Mouse (Mus musculus) hindbrain, postnatal 0 days (tissue): ENCODE data around the gene Mgrn1. TPM values are rescaled to one million over a fixed set of nuclear protein-coding genes. Genes with fewer than 3 reads are reported as not detected.

Experiments used
- ATAC-seq: fragments of 200-750 bp; cut with Nextera tagmentation; 2 replicates; pipeline ENCODE4 v1.8.0; 2017; ENCODE audit warnings: mild to moderate bottlenecking, moderate TSS enrichment, moderate library complexity
- DNase-seq: peaks from one replicate; pipeline ENCODE4 v3.0.0-alpha.2; 2015; ENCODE audit warnings: low spot score
- H3K27ac ChIP-seq: fragments of 300-500 bp; sonication (generic); 2 replicates; pipeline ENCODE4 v1.5.1; 2014; ENCODE audit warnings: mild to moderate bottlenecking
- H3K27me3 ChIP-seq: fragments of 300-500 bp; sonication (generic); 2 replicates; pipeline ENCODE4 v1.6.1; 2014; ENCODE audit warnings: low read length, mixed read lengths; ENCODE audit not compliant: insufficient read depth
- H3K36me3 ChIP-seq: fragments of 300-500 bp; sonication (generic); 2 replicates; pipeline ENCODE4 v1.6.1; 2014; ENCODE audit warnings: low read length, mixed read lengths; ENCODE audit not compliant: insufficient read depth
- H3K4me1 ChIP-seq: fragments of 300-500 bp; sonication (generic); 2 replicates; pipeline ENCODE4 v1.6.1; 2014; ENCODE audit warnings: antibody characterized with exemption, low read length, mixed read lengths; ENCODE audit not compliant: insufficient read depth
- H3K4me2 ChIP-seq: fragments of 300-500 bp; sonication (generic); 2 replicates; pipeline ENCODE4 v1.6.1; 2014; ENCODE audit warnings: low read depth, mild to moderate bottlenecking, low read length, moderate library complexity, mixed read lengths
- H3K4me3 ChIP-seq: fragments of 300-500 bp; sonication (generic); 2 replicates; pipeline ENCODE4 v1.5.1; 2014; ENCODE audit warnings: low read length
- H3K9ac ChIP-seq: fragments of 300-500 bp; sonication (generic); replicated peaks from 2 replicates; pipeline ENCODE4 v1.6.1; 2014; ENCODE audit warnings: mild to moderate bottlenecking, low read length, moderate library complexity, mixed read lengths
- H3K9me3 ChIP-seq: fragments of 300-500 bp; sonication (generic); 2 replicates; pipeline ENCODE4 v1.6.1; 2016; ENCODE audit warnings: low read length, mixed read lengths
- CTCF ChIP-seq: IDR thresholded peaks from 2 replicates; pipeline ENCODE4 v1.5.1; 2016; ENCODE audit warnings: antibody characterized with exemption, control low read depth, low read depth
- WGBS: fragments of 180-500 bp; shearing (Covaris S2); extraction: QIAGEN DNeasy Blood & Tissue Kit; methylation state at CpG from one replicate; pipeline ENCODE4 v1.1.7; 2014; 5-methylcytosine and 5-hydroxymethylcytosine counted together
- polyA plus RNA-seq: library from polyadenylated mRNA; unstranded; fragments of >200 nt; fragmentation: Nextera tagmentation; extraction: Ambion mirVana; gene quantifications from 2 replicates; pipeline ENCODE4 v1.2.1, GENCODE M21; 2015
- total RNA-seq: library from RNA; depleted of rRNA; stranded (reverse); fragments of >200 nt; gene quantifications from 2 replicates; pipeline ENCODE4 v1.2.3, GENCODE M21; 2014

Gene Mgrn1
- total and polyA plus RNA-seq, 2 experiments from 2014 or later, result 126 to 235 TPM

GRCm38 (mm10) chr16:4928474-4928873 lies 42.4 kb downstream of the Mgrn1 start:
- no peak overlapping the region for H3K4me3 ChIP-seq
- H3K27ac ChIP-seq, result no peak overlapping the region
- H3K36me3 ChIP-seq, result peaks cover 85% of the 10 kb centered on the region
- H3K4me1 ChIP-seq, result no peaks in the 10 kb centered on the region
- ATAC-seq (no peak), DNase-seq (no peak)
- WGBS, result 88% methylated on average over 2 of the region's 2 CpGs
- TF ChIP-seq CTCF, result no peak
- no peaks in the 10 kb centered on the region for H3K27me3 ChIP-seq
- H3K9ac ChIP-seq, result no peak overlapping the region
- H3K4me2 ChIP-seq, result no peak overlapping the region
- no peaks in the 10 kb centered on the region for H3K9me3 ChIP-seq

- TF ChIP-seq CTCF, result no peak
- Histone ChIP-seq H3K36me3 (peaks cover 81% of the 10 kb centered on the region), H3K4me1 (no peaks in the 10 kb centered on the region), H3K9me3 (no peaks in the 10 kb centered on the region), H3K4me3 (no peak overlapping the region), H3K27me3 (no peaks in the 10 kb centered on the region), H3K4me2 (no peak overlapping the region), H3K9ac (no peak overlapping the region), H3K27ac (no peak overlapping the region)
- WGBS, result 53% methylated on average over 3 of the region's 3 CpGs
- DNase-seq (peak; percentile 38), ATAC-seq (peak; percentile 46; the same call in 1 of the 2 replicates)
Observed at GRCm38 (mm10) chr16:4932429-4932828, 46.4 kb downstream of the Mgrn1 start.

- Histone ChIP-seq H3K4me2 (no peak overlapping the region), H3K9me3 (no peaks in the 10 kb centered on the region), H3K27me3 (no peaks in the 10 kb centered on the region), H3K9ac (no peak overlapping the region), H3K27ac (no peak overlapping the region), H3K36me3 (peaks cover 63% of the 10 kb centered on the region), H3K4me1 (peaks cover 6% of the 10 kb centered on the region; the same call in 1 of the 2 replicates), H3K4me3 (no peak overlapping the region)
- no peak for TF ChIP-seq CTCF
- DNase-seq (no peak), ATAC-seq (no peak)
- WGBS, result 98% methylated on average over 31 of the region's 31 CpGs
Observed at GRCm38 (mm10) chr16:4935430-4935829, 49.4 kb downstream of the Mgrn1 start.

GRCm38 (mm10) chr16:4935931-4936703 lies 50.1 kb downstream of the Mgrn1 start:
- no peak for TF ChIP-seq CTCF
- Histone ChIP-seq H3K4me2 (no peak overlapping the region), H3K36me3 (peaks cover 63% of the 10 kb centered on the region), H3K4me3 (no peak overlapping the region), H3K4me1 (peaks cover 6% of the 10 kb centered on the region; the same call in 1 of the 2 replicates), H3K9me3 (no peaks in the 10 kb centered on the region), H3K27ac (peak overlapping the region; percentile 23), H3K9ac (no peak overlapping the region), H3K27me3 (no peaks in the 10 kb centered on the region)
- ATAC-seq (no peak), DNase-seq (no peak)
- 78% methylated on average over 10 of the region's 10 CpGs for WGBS

- no peak overlapping the region for H3K4me3 ChIP-seq
- WGBS, result 90% methylated on average over 8 of the region's 8 CpGs
- H3K4me2 ChIP-seq, result no peak overlapping the region
- no peak overlapping the region for H3K27ac ChIP-seq
- no peaks in the 10 kb centered on the region for H3K27me3 ChIP-seq
- no peak for ATAC-seq
- TF ChIP-seq CTCF, result no peak
- no peak for DNase-seq
- H3K9me3 ChIP-seq, result no peaks in the 10 kb centered on the region
- H3K36me3 ChIP-seq, result peaks cover 63% of the 10 kb centered on the region
- no peak overlapping the region for H3K9ac ChIP-seq
- peaks cover 6% of the 10 kb centered on the region; the same call in 1 of the 2 replicates for H3K4me1 ChIP-seq
Observed at GRCm38 (mm10) chr16:4937351-4938190, 51.5 kb downstream of the Mgrn1 start.

- H3K4me1 ChIP-seq, result peaks cover 6% of the 10 kb centered on the region; the same call in 1 of the 2 replicates
- peak within 1 kb of the TSS; percentile 81 for H3K27ac ChIP-seq
- H3K27me3 ChIP-seq, result no peaks in the 10 kb centered on the region
- H3K4me3 ChIP-seq, result peak within 1 kb of the TSS; percentile 73
- no peak for TF ChIP-seq CTCF
- no peaks in the 10 kb centered on the region for H3K9me3 ChIP-seq
- peak within 1 kb of the TSS; percentile 93 for H3K9ac ChIP-seq
- DNase-seq, result no peak
- H3K4me2 ChIP-seq, result peak within 1 kb of the TSS; percentile 91
- 3% methylated on average over 2 of the region's 2 CpGs for WGBS
- ATAC-seq, result no peak
- H3K36me3 ChIP-seq, result peaks cover 68% of the 10 kb centered on the region
Observed at GRCm38 (mm10) chr16:4938461-4938860, 52.4 kb downstream of the Mgrn1 start, which contains the start of gene Nudt16l1. Nudt16l1 (plus strand) TSS chr16:4938761.
